Mouse (Mus musculus): Measurements from ENCODE around the gene Polr3g. TPM values are rescaled to one million over a fixed set of nuclear protein-coding genes. Genes with fewer than 3 reads are reported as not detected.

Polr3g gene
- 16.1 and 16.5 TPM in 2 replicates for polyA plus RNA-seq (2014; fragmentation: Nextera tagmentation; extraction: Ambion mirVana)

DNA sequence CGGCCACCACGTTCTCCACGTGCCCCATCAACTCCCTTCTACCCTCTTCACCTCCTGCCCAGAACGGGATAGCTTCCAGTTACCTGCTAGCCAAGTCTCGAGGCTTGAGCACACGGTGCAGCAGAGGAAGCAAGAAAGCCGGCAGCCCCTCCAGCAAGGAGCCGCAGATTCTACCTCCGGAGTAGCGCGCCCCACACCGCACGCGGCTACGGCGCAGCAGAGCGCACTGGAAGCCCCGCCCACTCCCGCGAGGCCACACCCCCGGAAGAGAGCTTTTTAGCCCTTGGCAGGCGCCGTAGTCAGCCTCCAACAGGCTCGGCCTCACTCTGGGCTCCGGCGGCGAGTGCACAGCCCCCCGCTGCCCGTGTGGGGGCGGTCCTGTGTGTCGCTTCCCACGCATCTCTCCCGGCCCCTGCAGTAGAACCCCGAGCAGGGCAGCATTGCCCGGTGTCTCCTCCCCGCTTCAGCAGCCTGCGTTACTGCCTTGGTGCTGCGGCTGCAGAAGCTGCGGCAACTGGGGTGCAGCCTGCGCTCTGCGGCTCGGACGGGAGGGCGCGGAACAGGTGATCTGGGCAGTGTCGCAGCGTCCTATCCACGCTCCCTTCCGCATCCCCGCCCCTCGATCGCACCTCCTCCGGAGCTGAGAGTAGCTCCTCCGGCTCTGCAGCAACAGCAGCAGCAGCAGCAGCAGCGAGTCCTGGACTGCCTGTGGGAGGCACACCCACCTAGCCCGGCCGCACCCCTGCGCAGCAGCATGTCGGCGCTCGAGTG, at the start of gene Polr3g, which contains the start of gene Mblac2:
Gene Polr3g (minus strand): TSS at position 239 of the 771 bp plus-strand sequence.
Gene Mblac2 (plus strand): TSS at position 567 of the 771 bp plus-strand sequence.
- WGBS, result under 1% methylated on average over 61 of the region's 61 CpGs
- H3K9me3 ChIP-seq (ENCODE audit: control insufficient read depth, low read length), result no peaks in the 10 kb centered on the region
- H3K27me3 ChIP-seq (ENCODE audit: control insufficient read depth, insufficient read depth, low read length), result no peaks in the 10 kb centered on the region
- peak within 1 kb of the TSS; percentile 54 for H3K4me3 ChIP-seq (ENCODE audit: low read depth, low read length)
- DNase-seq (ENCODE audit: low spot score) (peak; percentile 96), ATAC-seq (ENCODE audit: insufficient number of reproducible peaks, low FRiP score, low TSS enrichment, low read depth) (peak; percentile 99)
- peak within 1 kb of the TSS; percentile 63 for H3K9ac ChIP-seq (ENCODE audit: low read length)
- H3K27ac ChIP-seq (replicated peaks; ENCODE audit: low read depth, low read length), result peak within 1 kb of the TSS; percentile 56; the same call in 1 of the 2 replicates
- no peaks in the 10 kb centered on the region for H3K36me3 ChIP-seq (ENCODE audit: control insufficient read depth, insufficient read depth, low read length)
- no peaks in the 10 kb centered on the region for H3K4me1 ChIP-seq (ENCODE audit: control insufficient read depth, insufficient read depth, low read length)
- peak within 1 kb of the TSS; percentile 90 for H3K4me2 ChIP-seq (ENCODE audit: low read depth, severe bottlenecking)

DNA sequence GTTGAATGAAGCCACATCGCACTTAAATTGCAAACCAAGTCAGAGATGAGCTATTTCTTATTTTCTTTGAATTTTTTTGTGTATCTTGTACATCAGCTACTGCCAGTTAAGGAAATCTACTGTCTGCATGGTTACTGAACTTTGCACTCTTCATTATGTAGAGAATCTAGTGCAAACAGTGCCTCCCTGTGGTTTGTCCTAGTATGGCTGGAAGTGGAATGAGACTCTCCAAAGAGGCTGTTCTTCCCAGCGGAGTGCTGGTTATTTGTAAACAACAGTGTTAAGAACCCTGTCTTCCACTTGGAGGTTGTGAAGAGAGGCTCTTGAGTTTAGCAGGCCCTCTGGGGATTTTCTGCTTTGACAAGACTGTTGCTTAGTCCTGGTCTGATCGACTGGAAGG, 49.6 kb upstream of the Polr3g start:
- Histone ChIP-seq H3K4me1 (ENCODE audit: control insufficient read depth, insufficient read depth, low read length) (no peaks in the 10 kb centered on the region), H3K9ac (ENCODE audit: low read length) (no peak overlapping the region), H3K27me3 (ENCODE audit: control insufficient read depth, insufficient read depth, low read length) (no peaks in the 10 kb centered on the region), H3K4me2 (ENCODE audit: low read depth, severe bottlenecking) (no peak overlapping the region), H3K36me3 (ENCODE audit: control insufficient read depth, insufficient read depth, low read length) (no peaks in the 10 kb centered on the region), H3K4me3 (ENCODE audit: low read depth, low read length) (no peak overlapping the region), H3K9me3 (ENCODE audit: control insufficient read depth, low read length) (no peaks in the 10 kb centered on the region), H3K27ac (replicated peaks; ENCODE audit: low read depth, low read length) (no peak overlapping the region)
- DNase-seq (ENCODE audit: low spot score), result peak; percentile 65
- WGBS, result 39% methylated on average over 3 of the region's 3 CpGs
- ATAC-seq (ENCODE audit: insufficient number of reproducible peaks, low FRiP score, low TSS enrichment, low read depth), result no peak

DNA sequence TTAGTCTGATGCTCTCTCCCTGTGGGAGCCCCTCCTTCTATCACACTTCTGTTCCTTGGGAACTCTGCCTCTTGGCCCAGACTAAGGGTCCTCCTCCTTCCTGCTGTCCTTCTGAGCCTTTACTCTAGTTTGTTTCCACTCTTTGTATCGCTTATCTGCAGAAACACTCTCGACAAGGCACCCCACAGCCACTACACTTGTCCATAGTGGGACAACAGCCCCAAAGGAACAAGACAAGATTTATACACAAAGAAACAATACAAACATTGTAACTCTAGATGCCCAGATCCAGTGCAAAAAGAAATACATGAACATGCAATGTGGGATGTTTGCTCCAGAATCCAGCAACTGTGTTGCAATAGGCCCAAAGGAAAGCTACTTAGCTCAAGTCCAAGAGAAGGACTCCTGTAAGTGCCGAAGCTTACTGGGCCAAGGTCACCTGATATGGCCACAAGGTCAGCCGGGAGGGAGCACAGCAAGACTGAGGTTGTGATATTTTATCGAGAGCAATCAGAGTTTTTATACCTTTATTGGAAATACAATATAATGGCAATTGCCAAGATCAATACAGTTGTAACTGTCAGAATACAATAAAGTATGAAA, 46.3 kb upstream of the Polr3g start:
- 85% methylated on average over 5 of the region's 5 CpGs for WGBS
- Histone ChIP-seq H3K27me3 (ENCODE audit: control insufficient read depth, insufficient read depth, low read length) (no peaks in the 10 kb centered on the region), H3K4me3 (ENCODE audit: low read depth, low read length) (no peak overlapping the region), H3K36me3 (ENCODE audit: control insufficient read depth, insufficient read depth, low read length) (no peaks in the 10 kb centered on the region), H3K9ac (ENCODE audit: low read length) (no peak overlapping the region), H3K4me2 (ENCODE audit: low read depth, severe bottlenecking) (no peak overlapping the region), H3K27ac (replicated peaks; ENCODE audit: low read depth, low read length) (no peak overlapping the region), H3K9me3 (ENCODE audit: control insufficient read depth, low read length) (no peaks in the 10 kb centered on the region), H3K4me1 (ENCODE audit: control insufficient read depth, insufficient read depth, low read length) (no peaks in the 10 kb centered on the region)
- no peak for ATAC-seq (ENCODE audit: insufficient number of reproducible peaks, low FRiP score, low TSS enrichment, low read depth)
- no peak for DNase-seq (ENCODE audit: low spot score)

DNA sequence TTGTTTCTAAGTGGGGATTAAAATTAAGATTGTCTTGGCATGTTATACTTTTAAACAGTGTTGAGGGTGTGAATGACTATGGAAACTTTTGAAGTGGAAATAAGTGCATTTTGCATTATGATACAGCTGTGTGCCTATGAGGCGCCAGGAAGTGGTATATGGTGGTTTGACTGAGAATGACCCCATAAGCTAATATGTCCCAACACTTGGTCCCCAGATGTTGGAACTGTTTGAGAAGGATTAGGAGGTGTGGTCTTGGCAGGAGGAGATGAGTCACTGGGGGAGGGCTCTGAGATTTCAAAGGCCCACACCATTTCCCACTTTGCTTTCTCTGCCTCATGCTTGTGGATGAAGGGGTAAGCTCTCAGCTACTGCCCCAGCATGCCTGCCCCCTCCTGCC, 44.5 kb upstream of the Polr3g start:
- no peak for DNase-seq (ENCODE audit: low spot score)
- H3K36me3 ChIP-seq (ENCODE audit: control insufficient read depth, insufficient read depth, low read length), result no peaks in the 10 kb centered on the region
- H3K4me2 ChIP-seq (ENCODE audit: low read depth, severe bottlenecking), result no peak overlapping the region
- H3K9ac ChIP-seq (ENCODE audit: low read length), result no peak overlapping the region
- ATAC-seq (ENCODE audit: insufficient number of reproducible peaks, low FRiP score, low TSS enrichment, low read depth), result no peak
- H3K4me3 ChIP-seq (ENCODE audit: low read depth, low read length), result no peak overlapping the region
- no peaks in the 10 kb centered on the region for H3K9me3 ChIP-seq (ENCODE audit: control insufficient read depth, low read length)
- H3K4me1 ChIP-seq (ENCODE audit: control insufficient read depth, insufficient read depth, low read length), result no peaks in the 10 kb centered on the region
- H3K27me3 ChIP-seq (ENCODE audit: control insufficient read depth, insufficient read depth, low read length), result no peaks in the 10 kb centered on the region
- no peak overlapping the region for H3K27ac ChIP-seq (replicated peaks; ENCODE audit: low read depth, low read length)
- WGBS, result 94% methylated on average over 1 of the region's 1 CpGs

DNA sequence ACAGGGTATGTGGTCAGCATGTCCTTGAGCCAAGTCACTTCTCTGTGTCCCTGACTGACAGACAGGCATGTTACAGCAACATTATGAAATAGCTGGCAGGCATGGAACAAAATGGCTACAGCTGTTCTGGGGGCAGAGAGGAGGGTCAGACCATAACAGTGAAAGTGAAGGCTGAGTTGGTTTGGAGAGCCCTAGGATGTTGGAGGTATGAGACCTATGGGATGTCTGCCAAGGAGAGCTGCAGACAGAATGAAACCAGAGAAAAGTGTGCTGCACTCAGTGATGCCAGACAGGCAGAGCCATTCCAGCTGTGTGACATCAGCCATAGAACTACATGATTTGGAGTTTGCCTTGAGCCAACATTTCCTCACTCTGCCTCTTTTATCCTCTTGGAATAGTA, 44.1 kb upstream of the Polr3g start:
- no peak overlapping the region for H3K4me2 ChIP-seq (ENCODE audit: low read depth, severe bottlenecking)
- H3K36me3 ChIP-seq (ENCODE audit: control insufficient read depth, insufficient read depth, low read length), result no peaks in the 10 kb centered on the region
- H3K4me3 ChIP-seq (ENCODE audit: low read depth, low read length), result no peak overlapping the region
- no peak overlapping the region for H3K27ac ChIP-seq (replicated peaks; ENCODE audit: low read depth, low read length)
- H3K9me3 ChIP-seq (ENCODE audit: control insufficient read depth, low read length), result no peaks in the 10 kb centered on the region
- no peak for DNase-seq (ENCODE audit: low spot score)
- ATAC-seq (ENCODE audit: insufficient number of reproducible peaks, low FRiP score, low TSS enrichment, low read depth), result no peak
- H3K4me1 ChIP-seq (ENCODE audit: control insufficient read depth, insufficient read depth, low read length), result no peaks in the 10 kb centered on the region
- H3K9ac ChIP-seq (ENCODE audit: low read length), result no peak overlapping the region
- H3K27me3 ChIP-seq (ENCODE audit: control insufficient read depth, insufficient read depth, low read length), result no peaks in the 10 kb centered on the region

DNA sequence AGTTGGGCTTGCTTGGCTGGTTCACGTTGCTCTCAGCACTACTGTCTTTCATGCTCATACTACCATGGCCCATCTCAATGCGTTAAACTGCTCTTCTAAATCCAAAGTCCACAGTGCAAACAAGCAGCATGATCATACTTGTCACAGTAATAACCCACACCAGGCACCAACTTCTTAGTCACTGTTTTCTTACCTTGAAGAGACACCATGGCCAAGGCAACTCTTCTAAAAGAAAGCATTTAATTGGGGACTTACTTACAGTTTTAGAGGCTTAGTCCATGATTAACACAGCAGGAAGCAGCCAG, 33.2 kb upstream of the Polr3g start:
- H3K9me3 ChIP-seq (ENCODE audit: control insufficient read depth, low read length), result no peaks in the 10 kb centered on the region
- no peak for DNase-seq (ENCODE audit: low spot score)
- H3K27ac ChIP-seq (replicated peaks; ENCODE audit: low read depth, low read length), result no peak overlapping the region
- H3K4me2 ChIP-seq (ENCODE audit: low read depth, severe bottlenecking), result no peak overlapping the region
- 50% methylated on average over 2 of the region's 2 CpGs for WGBS
- no peaks in the 10 kb centered on the region for H3K36me3 ChIP-seq (ENCODE audit: control insufficient read depth, insufficient read depth, low read length)
- no peak overlapping the region for H3K9ac ChIP-seq (ENCODE audit: low read length)
- H3K4me3 ChIP-seq (ENCODE audit: low read depth, low read length), result no peak overlapping the region
- no peak for ATAC-seq (ENCODE audit: insufficient number of reproducible peaks, low FRiP score, low TSS enrichment, low read depth)
- no peaks in the 10 kb centered on the region for H3K27me3 ChIP-seq (ENCODE audit: control insufficient read depth, insufficient read depth, low read length)
- H3K4me1 ChIP-seq (ENCODE audit: control insufficient read depth, insufficient read depth, low read length), result no peaks in the 10 kb centered on the region

DNA sequence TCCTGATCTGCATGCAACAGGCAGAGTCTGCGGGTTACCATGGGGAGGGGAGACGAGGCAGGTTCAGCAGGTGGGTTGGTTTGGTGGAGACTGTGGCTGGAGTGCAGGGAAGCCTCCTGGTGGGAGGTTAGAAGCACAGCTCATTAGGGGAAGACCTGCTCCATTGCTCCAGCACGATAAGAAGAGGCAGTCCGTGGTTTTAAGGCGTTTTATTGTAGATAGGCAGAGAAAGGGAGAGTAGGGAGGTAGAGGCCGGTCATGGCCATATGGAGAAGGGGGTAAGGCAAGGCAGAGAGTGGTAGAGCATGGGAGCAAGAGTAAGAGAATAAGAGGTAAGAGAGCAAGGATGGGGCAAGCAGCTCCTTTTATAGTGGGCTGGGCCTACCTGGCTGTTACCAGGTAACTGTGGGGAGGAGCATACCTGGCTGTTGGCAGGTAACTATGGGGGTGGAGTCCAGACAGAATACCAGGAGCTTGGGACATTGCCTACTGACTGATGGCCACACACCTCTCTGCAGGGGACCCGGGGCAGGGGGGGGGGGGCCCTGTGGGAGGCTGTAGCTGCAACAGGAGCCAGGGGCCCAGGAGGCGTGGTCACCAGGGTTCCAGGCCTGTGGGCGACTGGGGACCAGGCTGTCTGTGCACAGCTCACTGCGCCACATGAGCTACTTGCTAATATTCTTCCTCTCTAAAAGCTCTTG, 32.7 kb upstream of the Polr3g start:
- H3K4me2 ChIP-seq (ENCODE audit: low read depth, severe bottlenecking), result no peak overlapping the region
- DNase-seq (ENCODE audit: low spot score) (no peak), ATAC-seq (ENCODE audit: insufficient number of reproducible peaks, low FRiP score, low TSS enrichment, low read depth) (no peak)
- 48% methylated on average over 10 of the region's 10 CpGs for WGBS
- H3K27me3 ChIP-seq (ENCODE audit: control insufficient read depth, insufficient read depth, low read length), result no peaks in the 10 kb centered on the region
- no peak overlapping the region for H3K27ac ChIP-seq (replicated peaks; ENCODE audit: low read depth, low read length)
- H3K9ac ChIP-seq (ENCODE audit: low read length), result no peak overlapping the region
- no peaks in the 10 kb centered on the region for H3K9me3 ChIP-seq (ENCODE audit: control insufficient read depth, low read length)
- H3K36me3 ChIP-seq (ENCODE audit: control insufficient read depth, insufficient read depth, low read length), result no peaks in the 10 kb centered on the region
- no peak overlapping the region for H3K4me3 ChIP-seq (ENCODE audit: low read depth, low read length)
- no peaks in the 10 kb centered on the region for H3K4me1 ChIP-seq (ENCODE audit: control insufficient read depth, insufficient read depth, low read length)

DNA sequence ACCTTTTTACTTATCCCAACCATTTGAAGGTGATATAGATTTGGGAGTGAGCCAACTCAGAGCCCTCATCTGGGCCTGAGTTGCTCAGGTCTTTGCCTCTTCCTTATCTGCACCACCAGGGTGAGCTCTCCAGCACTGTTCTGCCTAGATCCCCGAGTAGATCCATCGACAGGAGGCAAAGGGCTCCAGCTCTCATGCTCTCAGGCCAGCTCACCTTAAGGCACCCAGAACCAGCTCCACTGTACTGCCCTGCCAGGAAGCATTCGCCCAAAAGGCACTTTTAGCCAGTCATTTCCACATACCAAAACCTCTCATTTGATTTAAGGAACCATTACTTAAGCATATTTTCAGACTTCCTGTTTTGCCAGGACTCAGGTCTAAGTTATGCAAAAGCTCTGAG, 30.1 kb upstream of the Polr3g start:
- Histone ChIP-seq H3K9me3 (ENCODE audit: control insufficient read depth, low read length) (no peaks in the 10 kb centered on the region), H3K9ac (ENCODE audit: low read length) (no peak overlapping the region), H3K4me2 (ENCODE audit: low read depth, severe bottlenecking) (no peak overlapping the region), H3K36me3 (ENCODE audit: control insufficient read depth, insufficient read depth, low read length) (no peaks in the 10 kb centered on the region), H3K4me1 (ENCODE audit: control insufficient read depth, insufficient read depth, low read length) (no peaks in the 10 kb centered on the region), H3K27me3 (ENCODE audit: control insufficient read depth, insufficient read depth, low read length) (no peaks in the 10 kb centered on the region), H3K4me3 (ENCODE audit: low read depth, low read length) (no peak overlapping the region), H3K27ac (replicated peaks; ENCODE audit: low read depth, low read length) (no peak overlapping the region)
- DNase-seq (ENCODE audit: low spot score) (no peak), ATAC-seq (ENCODE audit: insufficient number of reproducible peaks, low FRiP score, low TSS enrichment, low read depth) (no peak)
- 54% methylated on average over 3 of the region's 3 CpGs for WGBS
